31 mouse cellular contexts compared by ENCODE assay signal in the genomic region with DNA sequence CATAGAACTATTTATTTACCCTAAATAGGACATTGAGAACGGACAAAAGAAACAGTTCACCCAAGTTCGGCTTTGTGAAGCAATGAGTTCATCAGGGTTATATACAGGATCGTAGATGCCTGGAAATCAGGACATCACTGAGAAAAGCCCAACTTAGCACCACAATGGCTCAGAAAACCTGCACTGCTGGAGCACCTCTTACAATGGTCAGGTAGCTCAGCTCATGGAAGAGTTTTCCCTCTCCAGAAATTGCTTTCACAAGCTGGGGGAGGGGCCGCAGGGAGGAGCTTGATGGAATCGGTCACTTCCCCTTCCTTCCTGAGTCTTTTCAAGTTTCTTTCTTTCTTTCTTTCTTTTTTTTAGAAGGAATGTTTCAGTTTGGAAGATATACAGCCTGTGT. TPM values are rescaled to one million over a fixed set of nuclear protein-coding genes. Genes with fewer than 3 reads are reported as not detected.
"Had no signal": no experiment of that assay in that cellular context is flagged by ENCODE, and none has a peak within 500 bp of the region (broad histone marks: within the 10 kb centered on the region; RNA-seq: fewer than 3 reads in every experiment).

No protein-coding gene starts in this region.

- H3K4me1 ChIP-seq: heart, embryonic 10.5 days; heart, embryonic 12.5 days; hindbrain, embryonic 10.5 days; hindbrain, embryonic 12.5 days; intestine, embryonic 15.5 days; limb, embryonic 13.5 days; limb, embryonic 15.5 days; liver, embryonic 12.5 days had no signal

- DNase-seq: gastrocnemius, adult 2 months; gastrocnemius, postnatal 10 days; gastrocnemius, postnatal 25 days; heart, postnatal 4 days; kidney, adult 18-20 months; kidney, adult 8-10 months; kidney, postnatal 10 days; kidney, postnatal 25 days; kidney, postnatal 4 days had no signal

- H3K4me3 ChIP-seq: gastrocnemius, adult 2 months; heart, embryonic 10.5 days; heart, embryonic 12.5 days; hindbrain, embryonic 10.5 days; hindbrain, embryonic 12.5 days; intestine, embryonic 15.5 days; layer of hippocampus, adult 2 months; left cerebral cortex, adult 2 months; limb, embryonic 13.5 days; limb, embryonic 15.5 days; liver, embryonic 12.5 days had no signal

- H3K36me3 ChIP-seq: heart, embryonic 10.5 days; heart, embryonic 12.5 days; hindbrain, embryonic 10.5 days; hindbrain, embryonic 12.5 days; intestine, embryonic 15.5 days; limb, embryonic 13.5 days; limb, embryonic 15.5 days; liver, embryonic 12.5 days had no signal

- H3K9ac ChIP-seq: heart, embryonic 12.5 days; hindbrain, embryonic 12.5 days; hindbrain, embryonic 14.5 days; intestine, embryonic 15.5 days; limb, embryonic 13.5 days; limb, embryonic 15.5 days; liver, embryonic 12.5 days; liver, embryonic 14.5 days had no signal

- H3K9me3 ChIP-seq: heart, embryonic 10.5 days; heart, embryonic 12.5 days; hindbrain, embryonic 10.5 days; hindbrain, embryonic 12.5 days; intestine, embryonic 15.5 days; limb, embryonic 13.5 days; limb, embryonic 15.5 days; liver, embryonic 12.5 days had no signal

- H3K27ac ChIP-seq: gastrocnemius, adult 2 months; heart, embryonic 10.5 days; hindbrain, embryonic 10.5 days; hindbrain, embryonic 12.5 days; hindbrain, embryonic 14.5 days; intestine, embryonic 15.5 days; layer of hippocampus, adult 2 months; left cerebral cortex, adult 2 months; limb, embryonic 13.5 days; limb, embryonic 15.5 days; liver, embryonic 12.5 days; liver, embryonic 14.5 days had no signal

RNA-seq across cellular contexts. Expression of a gene that starts 52.0 kb away (rescaled TPM):
- total RNA-seq: gastrocnemius, adult 2 months; gastrocnemius, postnatal 10 days; gastrocnemius, postnatal 25 days; gastrocnemius, postnatal 4 days; granulocyte monocyte progenitor cell, adult 5-6 weeks; heart, adult 8-10 months; heart, postnatal 10 days; heart, postnatal 25 days; heart, postnatal 4 days; layer of hippocampus, adult 2 months; layer of hippocampus, postnatal 25 days; left cerebral cortex, adult 2 months; left cerebral cortex, postnatal 14 days; left cerebral cortex, postnatal 36 days; liver, adult 2 months had no signal

RNA-seq across cellular contexts. Expression of a gene that starts 56.5 kb away (rescaled TPM):
- total RNA-seq: gastrocnemius, adult 2 months; gastrocnemius, postnatal 10 days; gastrocnemius, postnatal 25 days; gastrocnemius, postnatal 4 days; granulocyte monocyte progenitor cell, adult 5-6 weeks; heart, adult 8-10 months; heart, postnatal 10 days; heart, postnatal 25 days; heart, postnatal 4 days; layer of hippocampus, adult 2 months; layer of hippocampus, postnatal 10 days; layer of hippocampus, postnatal 25 days; left cerebral cortex, adult 2 months; left cerebral cortex, postnatal 14 days; left cerebral cortex, postnatal 36 days; liver, adult 2 months had no signal
